Mouse (Mus musculus) lung, embryonic 15.5 days (tissue): ENCODE results near the gene Intu. TPM values are rescaled to one million over a fixed set of nuclear protein-coding genes. Genes with fewer than 3 reads are reported as not detected.

Source experiments
- ATAC-seq: fragments of 200-750 bp; cut with Nextera tagmentation; 2 replicates; pipeline ENCODE4 v1.8.0; 2017; ENCODE audit warnings: moderate number of reproducible peaks, borderline replicate concordance; ENCODE audit not compliant: low FRiP score, low TSS enrichment; ENCODE audit errors: extremely low read depth
- H3K27ac ChIP-seq: fragments of 300-500 bp; sonication (generic); 2 replicates; pipeline ENCODE4 v1.5.1; 2015; ENCODE audit warnings: moderate library complexity, mild to moderate bottlenecking, inconsistent platforms
- H3K27me3 ChIP-seq: fragments of 300-500 bp; sonication (generic); 2 replicates; pipeline ENCODE4 v1.6.1; 2015; ENCODE audit warnings: inconsistent platforms
- H3K36me3 ChIP-seq: fragments of 300-500 bp; sonication (generic); 2 replicates; pipeline ENCODE4 v1.6.1; 2015; ENCODE audit warnings: inconsistent platforms
- H3K4me1 ChIP-seq: fragments of 300-500 bp; sonication (generic); 2 replicates; pipeline ENCODE4 v1.6.1; 2015; ENCODE audit warnings: inconsistent platforms
- H3K4me2 ChIP-seq: fragments of 300-500 bp; sonication (generic); 2 replicates; pipeline ENCODE4 v1.6.1; 2015; ENCODE audit warnings: inconsistent platforms, mild to moderate bottlenecking, moderate library complexity
- H3K4me3 ChIP-seq: fragments of 300-500 bp; sonication (generic); 2 replicates; pipeline ENCODE4 v1.5.1; 2015; ENCODE audit warnings: mild to moderate bottlenecking, inconsistent platforms
- H3K9ac ChIP-seq: fragments of 300-500 bp; sonication (generic); 2 replicates; pipeline ENCODE4 v1.6.1; 2015; ENCODE audit warnings: inconsistent platforms
- H3K9me3 ChIP-seq: fragments of 300-500 bp; sonication (generic); 2 replicates; pipeline ENCODE4 v1.6.1; 2016; ENCODE audit warnings: inconsistent platforms
- WGBS: fragments of 180-500 bp; shearing (Covaris S2); methylation state at CpG from one replicate; pipeline ENCODE4 v1.1.7; 2015; 5-methylcytosine and 5-hydroxymethylcytosine counted together
- polyA plus RNA-seq: library from polyadenylated mRNA; unstranded; fragments of >200 nt; fragmentation: Nextera tagmentation; extraction: Ambion mirVana; gene quantifications from 2 replicates; pipeline ENCODE4 v1.2.1, GENCODE M21; 2015

Intu gene
- polyA plus RNA-seq, 1 experiment from 2014 or later = 2.4 TPM

- Histone ChIP-seq H3K27ac (no peak overlapping the region), H3K27me3 (no peaks in the 10 kb centered on the region), H3K4me3 (no peak overlapping the region), H3K4me1 (0 out of 2 replicates have a peak, but pooled peaks cover 1% of the 10 kb centered on the region), H3K9ac (no peak overlapping the region), H3K9me3 (no peaks in the 10 kb centered on the region), H3K4me2 (no peak overlapping the region), H3K36me3 (no peaks in the 10 kb centered on the region)
- 74% methylated on average over 3 of the region's 3 CpGs for WGBS
- ATAC-seq = no peak
Observed at GRCm38 (mm10) chr3:40518240-40518639, 12.8 kb upstream of the Intu start.

- no peak for ATAC-seq
- H3K4me3 ChIP-seq = no peak overlapping the region
- no peak overlapping the region for H3K4me2 ChIP-seq
- H3K27me3 ChIP-seq = no peaks in the 10 kb centered on the region
- no peak overlapping the region for H3K9ac ChIP-seq
- 0 out of 2 replicates have a peak, but pooled peaks cover 3% of the 10 kb centered on the region for H3K4me1 ChIP-seq
- WGBS = 72% methylated on average over 3 of the region's 3 CpGs
- no peak overlapping the region for H3K27ac ChIP-seq
- H3K36me3 ChIP-seq = no peaks in the 10 kb centered on the region
- no peaks in the 10 kb centered on the region for H3K9me3 ChIP-seq
Observed at GRCm38 (mm10) chr3:40519555-40519954, 11.5 kb upstream of the Intu start.

- Histone ChIP-seq H3K9ac (no peak overlapping the region), H3K4me3 (no peak overlapping the region), H3K9me3 (no peaks in the 10 kb centered on the region), H3K27me3 (no peaks in the 10 kb centered on the region), H3K27ac (no peak overlapping the region), H3K36me3 (no peaks in the 10 kb centered on the region), H3K4me1 (0 out of 2 replicates have a peak, but pooled peaks cover 3% of the 10 kb centered on the region), H3K4me2 (no peak overlapping the region)
- WGBS = 93% methylated on average over 3 of the region's 3 CpGs
- no peak for ATAC-seq
Observed at GRCm38 (mm10) chr3:40520567-40520966, 10.5 kb upstream of the Intu start.

- ATAC-seq = no peak
- H3K27me3 ChIP-seq = no peaks in the 10 kb centered on the region
- H3K4me3 ChIP-seq = no peak overlapping the region
- no peaks in the 10 kb centered on the region for H3K9me3 ChIP-seq
- H3K4me2 ChIP-seq = peak overlapping the region; percentile 32; the same call in 1 of the 2 replicates
- H3K9ac ChIP-seq = no peak overlapping the region
- WGBS = 18% methylated on average over 6 of the region's 6 CpGs
- no peak overlapping the region for H3K27ac ChIP-seq
- no peaks in the 10 kb centered on the region for H3K36me3 ChIP-seq
- 0 out of 2 replicates have a peak, but pooled peaks cover 8% of the 10 kb centered on the region for H3K4me1 ChIP-seq
Observed at GRCm38 (mm10) chr3:40522446-40522845, 8.6 kb upstream of the Intu start.

GRCm38 (mm10) chr3:40522846-40523245 lies 8.2 kb upstream of the Intu start:
- H3K4me2 ChIP-seq = peak overlapping the region; percentile 32; the same call in 1 of the 2 replicates
- no peaks in the 10 kb centered on the region for H3K36me3 ChIP-seq
- no peak overlapping the region for H3K9ac ChIP-seq
- 46% methylated on average over 14 of the region's 14 CpGs for WGBS
- no peak overlapping the region for H3K4me3 ChIP-seq
- H3K4me1 ChIP-seq = peaks cover 12% of the 10 kb centered on the region; the same call in 1 of the 2 replicates
- H3K9me3 ChIP-seq = no peaks in the 10 kb centered on the region
- ATAC-seq = no peak
- no peaks in the 10 kb centered on the region for H3K27me3 ChIP-seq
- H3K27ac ChIP-seq = no peak overlapping the region

- no peaks in the 10 kb centered on the region for H3K36me3 ChIP-seq
- peak overlapping the region; percentile 32 for H3K4me2 ChIP-seq
- no peak overlapping the region for H3K9ac ChIP-seq
- no peaks in the 10 kb centered on the region for H3K27me3 ChIP-seq
- H3K4me1 ChIP-seq = peaks cover 17% of the 10 kb centered on the region
- ATAC-seq = no peak
- H3K27ac ChIP-seq = no peak overlapping the region
- H3K4me3 ChIP-seq = no peak overlapping the region
- WGBS = 17% methylated on average over 7 of the region's 7 CpGs
- H3K9me3 ChIP-seq = no peaks in the 10 kb centered on the region
Observed at GRCm38 (mm10) chr3:40523371-40523783, 7.7 kb upstream of the Intu start.

- H3K9ac ChIP-seq = no peak overlapping the region
- 0 out of 2 replicates have a peak, but pooled peaks cover 3% of the 10 kb centered on the region for H3K27me3 ChIP-seq
- H3K9me3 ChIP-seq = no peaks in the 10 kb centered on the region
- H3K27ac ChIP-seq = no peak overlapping the region
- WGBS = 83% methylated on average over 7 of the region's 7 CpGs
- ATAC-seq = no peak
- no peak overlapping the region for H3K4me3 ChIP-seq
- H3K4me2 ChIP-seq = no peak overlapping the region
- peaks cover 19% of the 10 kb centered on the region for H3K4me1 ChIP-seq
- no peaks in the 10 kb centered on the region for H3K36me3 ChIP-seq
Observed at GRCm38 (mm10) chr3:40524841-40525240, 6.2 kb upstream of the Intu start.

- H3K27ac ChIP-seq = no peak overlapping the region
- no peak overlapping the region for H3K4me2 ChIP-seq
- no peaks in the 10 kb centered on the region for H3K9me3 ChIP-seq
- no peaks in the 10 kb centered on the region for H3K36me3 ChIP-seq
- no peak overlapping the region for H3K4me3 ChIP-seq
- WGBS = 14% methylated on average over 4 of the region's 4 CpGs
- H3K27me3 ChIP-seq = 0 out of 2 replicates have a peak, but pooled peaks cover 5% of the 10 kb centered on the region
- peaks cover 19% of the 10 kb centered on the region for H3K4me1 ChIP-seq
- H3K9ac ChIP-seq = no peak overlapping the region
- no peak for ATAC-seq
Observed at GRCm38 (mm10) chr3:40525341-40525740, 5.7 kb upstream of the Intu start.

GRCm38 (mm10) chr3:40526095-40526494 lies 5.0 kb upstream of the Intu start:
- Histone ChIP-seq H3K9ac (no peak overlapping the region), H3K9me3 (no peaks in the 10 kb centered on the region), H3K4me1 (peaks cover 22% of the 10 kb centered on the region), H3K27me3 (peaks cover 9% of the 10 kb centered on the region; the same call in 1 of the 2 replicates), H3K4me3 (no peak overlapping the region), H3K36me3 (no peaks in the 10 kb centered on the region), H3K4me2 (no peak overlapping the region), H3K27ac (no peak overlapping the region)
- WGBS = 86% methylated on average over 3 of the region's 3 CpGs
- no peak for ATAC-seq

GRCm38 (mm10) chr3:40527218-40527617 lies 3.9 kb upstream of the Intu start:
- ATAC-seq = no peak
- no peaks in the 10 kb centered on the region for H3K36me3 ChIP-seq
- whole genome bisulfite sequencing = 34% methylated on average over 10 of the region's 10 CpGs
- peaks cover 32% of the 10 kb centered on the region for H3K4me1 ChIP-seq
- no peak overlapping the region for H3K27ac ChIP-seq
- H3K27me3 ChIP-seq = peaks cover 17% of the 10 kb centered on the region; the same call in 1 of the 2 replicates
- H3K4me3 ChIP-seq = no peak overlapping the region
- no peak overlapping the region for H3K9ac ChIP-seq
- no peaks in the 10 kb centered on the region for H3K9me3 ChIP-seq
- peak overlapping the region; percentile 27; the same call in 1 of the 2 replicates for H3K4me2 ChIP-seq

- H3K9me3 ChIP-seq = no peaks in the 10 kb centered on the region
- no peak overlapping the region for H3K9ac ChIP-seq
- H3K4me2 ChIP-seq = 0 out of 2 replicates have a peak overlapping the region, but pooled peaks have one; percentile 27
- no peak overlapping the region for H3K27ac ChIP-seq
- H3K4me3 ChIP-seq = no peak overlapping the region
- no peak for ATAC-seq
- no peaks in the 10 kb centered on the region for H3K36me3 ChIP-seq
- H3K4me1 ChIP-seq = peaks cover 33% of the 10 kb centered on the region
- H3K27me3 ChIP-seq = peaks cover 28% of the 10 kb centered on the region
- 18% methylated on average over 9 of the region's 9 CpGs for WGBS
Observed at GRCm38 (mm10) chr3:40527976-40528950, 2.8 kb upstream of the Intu start.

GRCm38 (mm10) chr3:40528958-40529357 lies 2.1 kb upstream of the Intu start:
- H3K9ac ChIP-seq = no peak overlapping the region
- H3K9me3 ChIP-seq = no peaks in the 10 kb centered on the region
- H3K4me1 ChIP-seq = peaks cover 31% of the 10 kb centered on the region
- no peaks in the 10 kb centered on the region for H3K36me3 ChIP-seq
- ATAC-seq = no peak
- H3K27ac ChIP-seq = no peak overlapping the region
- H3K4me3 ChIP-seq = no peak overlapping the region
- peaks cover 32% of the 10 kb centered on the region for H3K27me3 ChIP-seq
- 64% methylated on average over 6 of the region's 6 CpGs for WGBS
- H3K4me2 ChIP-seq = no peak overlapping the region
